Mouse (Mus musculus): ENCODE data around the gene Degs1. TPM values are rescaled to one million over a fixed set of nuclear protein-coding genes. Genes with fewer than 3 reads are reported as not detected.

Degs1 gene
- polyA plus RNA-seq, 2 experiments: 29.4 to 72.8 TPM

DNA sequence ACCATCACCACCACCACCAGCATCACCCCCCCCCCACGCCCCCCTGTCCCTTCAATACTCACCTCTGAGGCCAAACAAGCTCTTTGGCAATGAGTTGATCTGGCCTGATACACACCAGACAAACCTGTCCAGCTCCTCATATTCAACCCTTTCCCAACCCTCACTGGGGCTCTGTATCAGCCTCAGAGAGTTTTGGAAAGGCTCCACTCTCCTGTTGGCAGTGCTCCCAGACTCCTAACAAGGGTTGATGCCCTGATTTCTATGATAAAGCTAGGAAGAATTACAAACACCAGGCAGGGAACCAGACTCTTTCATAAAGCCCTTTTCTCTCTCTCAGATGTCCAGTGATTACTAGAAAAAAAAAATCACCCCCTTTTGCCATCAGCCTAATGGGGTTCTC is 45.2 kb downstream of the Degs1 start:
- H3K4me1 ChIP-seq (replicated peaks; ENCODE audit: control insufficient read depth in 2 of 2, insufficient read depth in 2 of 2, low read length in 1 of 2): no peaks in the 10 kb centered on the region
- no peaks in the 10 kb centered on the region for H3K36me3 ChIP-seq (replicated peaks; ENCODE audit: control insufficient read depth, insufficient read depth, low read depth)
- H3K27me3 ChIP-seq (ENCODE audit: control insufficient read depth, insufficient read depth, low read length): no peaks in the 10 kb centered on the region
- no peak for TF ChIP-seq EP300 (IDR thresholded peaks at IDR 0.05; ENCODE audit: low read depth)
- no peak for TF ChIP-seq CTCF (IDR thresholded peaks at IDR 0.05; ENCODE audit: low read depth)
- H3K4me3 ChIP-seq (ENCODE audit: insufficient read depth in 1 of 2, low read depth in 2 of 2, low read length in 2 of 2): no peak overlapping the region
- ATAC-seq (ENCODE audit: insufficient read depth) (no peak), DNase-seq (ENCODE audit: low read depth in 3 of 3, low spot score in 3 of 3) (no peak)
- no peak overlapping the region for H3K27ac ChIP-seq
- WGBS (ENCODE audit: insufficient replicate concordance): 31% methylated on average over 1 of the region's 1 CpGs
- H3K9ac ChIP-seq (replicated peaks): no peak overlapping the region
- no peaks in the 10 kb centered on the region for H3K9me3 ChIP-seq (ENCODE audit: control insufficient read depth, low read length)
- no peak overlapping the region for H3K4me2 ChIP-seq (ENCODE audit: low read depth)

DNA sequence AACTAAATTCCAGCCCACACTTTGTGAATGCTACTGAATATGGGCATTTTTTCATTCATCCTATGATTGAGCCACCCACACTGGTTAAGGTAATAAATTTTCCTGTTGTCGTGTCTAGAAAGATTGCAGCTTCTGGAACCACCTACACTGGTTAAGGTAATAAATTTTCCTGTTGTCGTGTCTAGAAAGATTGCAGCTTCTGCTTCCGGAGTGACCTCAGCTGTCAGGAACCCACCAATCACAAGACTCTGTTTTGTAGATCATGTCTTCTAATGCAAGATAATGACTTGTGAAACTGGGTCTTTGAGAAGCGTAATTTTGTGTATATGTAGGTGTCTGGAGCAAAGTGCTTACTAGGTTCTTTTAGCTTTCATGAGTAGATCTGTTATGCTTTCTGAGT is 47.4 kb downstream of the Degs1 start:
- H3K27me3 ChIP-seq (ENCODE audit: control insufficient read depth, insufficient read depth, low read length): no peaks in the 10 kb centered on the region
- no peaks in the 10 kb centered on the region for H3K9me3 ChIP-seq (ENCODE audit: control insufficient read depth, low read length)
- H3K36me3 ChIP-seq (replicated peaks; ENCODE audit: control insufficient read depth, insufficient read depth, low read depth): no peaks in the 10 kb centered on the region
- H3K9ac ChIP-seq (replicated peaks): no peak overlapping the region
- WGBS (ENCODE audit: insufficient replicate concordance): 47% methylated on average over 4 of the region's 4 CpGs
- no peaks in the 10 kb centered on the region for H3K4me1 ChIP-seq (replicated peaks; ENCODE audit: control insufficient read depth in 2 of 2, insufficient read depth in 2 of 2, low read length in 1 of 2)
- no peak for TF ChIP-seq CTCF (IDR thresholded peaks at IDR 0.05; ENCODE audit: low read depth)
- TF ChIP-seq EP300 (IDR thresholded peaks at IDR 0.05; ENCODE audit: low read depth): no peak
- DNase-seq (ENCODE audit: low read depth in 3 of 3, low spot score in 3 of 3) (no peak), ATAC-seq (ENCODE audit: insufficient read depth) (no peak)
- H3K4me2 ChIP-seq (ENCODE audit: low read depth): no peak overlapping the region
- no peak overlapping the region for H3K27ac ChIP-seq
- H3K4me3 ChIP-seq (ENCODE audit: insufficient read depth in 1 of 2, low read depth in 2 of 2, low read length in 2 of 2): no peak overlapping the region

DNA sequence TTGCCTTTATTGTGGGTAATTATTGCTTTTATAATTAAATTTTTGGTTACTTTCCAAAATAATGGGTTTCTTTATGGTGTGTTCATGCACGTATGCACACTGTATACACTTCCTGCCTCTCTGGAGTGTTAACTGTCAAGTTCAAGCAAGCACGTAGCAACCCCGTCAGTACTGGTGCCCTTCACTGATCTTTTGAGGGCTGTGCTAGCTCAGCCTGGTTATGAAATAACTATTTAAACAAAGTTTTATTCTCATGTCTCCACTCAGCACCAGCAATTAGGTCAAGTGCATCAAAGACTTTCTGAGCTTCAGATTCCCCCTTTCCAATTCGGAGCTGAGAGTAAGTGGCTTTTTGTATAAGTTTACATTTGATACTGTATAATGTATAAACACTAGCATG is 53.2 kb downstream of the Degs1 start:
- Histone ChIP-seq H3K4me3 (ENCODE audit: insufficient read depth in 1 of 2, low read depth in 2 of 2, low read length in 2 of 2) (no peak overlapping the region), H3K4me1 (replicated peaks; ENCODE audit: control insufficient read depth in 2 of 2, insufficient read depth in 2 of 2, low read length in 1 of 2) (no peaks in the 10 kb centered on the region), H3K27ac (no peak overlapping the region), H3K36me3 (replicated peaks; ENCODE audit: control insufficient read depth, insufficient read depth, low read depth) (no peaks in the 10 kb centered on the region), H3K9me3 (ENCODE audit: control insufficient read depth, low read length) (no peaks in the 10 kb centered on the region), H3K27me3 (ENCODE audit: control insufficient read depth, insufficient read depth, low read length) (no peaks in the 10 kb centered on the region), H3K9ac (replicated peaks) (no peak overlapping the region), H3K4me2 (ENCODE audit: low read depth) (no peak overlapping the region)
- DNase-seq (ENCODE audit: low read depth in 3 of 3, low spot score in 3 of 3) (no peak), ATAC-seq (ENCODE audit: insufficient read depth) (no peak)
- 67% methylated on average over 4 of the region's 4 CpGs for WGBS (ENCODE audit: insufficient replicate concordance)
- no peak for TF ChIP-seq EP300 (IDR thresholded peaks at IDR 0.05; ENCODE audit: low read depth)
- TF ChIP-seq CTCF (IDR thresholded peaks at IDR 0.05; ENCODE audit: low read depth): no peak

DNA sequence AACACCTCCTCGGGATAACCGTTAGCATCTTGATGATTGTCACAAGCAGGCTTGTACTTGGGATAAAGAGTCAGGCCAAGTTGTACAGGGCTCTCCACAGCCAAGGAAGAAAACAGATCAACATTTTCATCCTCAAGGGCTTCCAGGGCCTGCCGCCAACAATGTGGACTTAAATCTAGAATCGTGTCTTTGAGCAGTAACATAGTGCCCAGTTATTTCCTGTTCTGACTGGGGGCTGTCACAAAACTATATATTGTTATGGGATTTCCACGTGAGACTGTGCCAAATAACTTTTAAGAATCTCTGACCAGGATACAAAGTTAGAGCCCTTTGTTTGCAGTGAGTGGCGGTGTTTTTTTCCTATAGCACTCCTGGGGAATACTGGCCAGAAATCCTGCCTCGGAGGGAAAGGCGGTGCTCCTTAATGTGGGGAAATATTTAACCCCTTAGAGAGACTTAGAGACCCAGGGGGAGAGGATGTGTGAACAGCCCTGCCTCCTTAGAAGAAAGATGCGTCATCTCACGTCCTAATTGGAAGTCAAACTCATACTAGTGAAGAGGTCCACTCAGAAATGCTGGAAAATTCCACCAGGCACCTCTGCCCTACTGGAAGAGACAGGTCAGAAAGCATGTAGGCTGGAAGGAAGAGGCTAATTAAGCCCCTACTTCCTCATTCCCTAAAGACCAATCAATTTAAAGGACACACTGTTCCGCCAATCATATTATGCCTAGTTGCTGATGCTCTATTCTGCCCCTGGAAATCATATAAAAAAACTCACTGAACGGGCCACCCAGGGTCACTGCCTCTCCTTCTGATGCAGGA is 55.3 kb downstream of the Degs1 start:
- H3K9me3 ChIP-seq (ENCODE audit: control insufficient read depth, low read length): no peaks in the 10 kb centered on the region
- H3K4me1 ChIP-seq (replicated peaks; ENCODE audit: control insufficient read depth in 2 of 2, insufficient read depth in 2 of 2, low read length in 1 of 2): peaks cover 0 to 3% of the 10 kb centered on the region in 2 experiments; a peak in 1 of 4 replicates
- no peak overlapping the region for H3K4me2 ChIP-seq (ENCODE audit: low read depth)
- no peak overlapping the region for H3K27ac ChIP-seq
- WGBS (ENCODE audit: insufficient replicate concordance): 54% methylated on average over 12 of the region's 12 CpGs
- TF ChIP-seq EP300 (IDR thresholded peaks at IDR 0.05; ENCODE audit: low read depth): no peak
- no peak for TF ChIP-seq CTCF (IDR thresholded peaks at IDR 0.05; ENCODE audit: low read depth)
- H3K4me3 ChIP-seq (ENCODE audit: insufficient read depth in 1 of 2, low read depth in 2 of 2, low read length in 2 of 2): no peak overlapping the region
- DNase-seq (ENCODE audit: low read depth in 3 of 3, low spot score in 3 of 3) (no peak), ATAC-seq (ENCODE audit: insufficient read depth) (no peak)
- H3K36me3 ChIP-seq (replicated peaks; ENCODE audit: control insufficient read depth, insufficient read depth, low read depth): no peaks in the 10 kb centered on the region
- H3K9ac ChIP-seq (replicated peaks): no peak overlapping the region
- H3K27me3 ChIP-seq (ENCODE audit: control insufficient read depth, insufficient read depth, low read length): no peaks in the 10 kb centered on the region

DNA sequence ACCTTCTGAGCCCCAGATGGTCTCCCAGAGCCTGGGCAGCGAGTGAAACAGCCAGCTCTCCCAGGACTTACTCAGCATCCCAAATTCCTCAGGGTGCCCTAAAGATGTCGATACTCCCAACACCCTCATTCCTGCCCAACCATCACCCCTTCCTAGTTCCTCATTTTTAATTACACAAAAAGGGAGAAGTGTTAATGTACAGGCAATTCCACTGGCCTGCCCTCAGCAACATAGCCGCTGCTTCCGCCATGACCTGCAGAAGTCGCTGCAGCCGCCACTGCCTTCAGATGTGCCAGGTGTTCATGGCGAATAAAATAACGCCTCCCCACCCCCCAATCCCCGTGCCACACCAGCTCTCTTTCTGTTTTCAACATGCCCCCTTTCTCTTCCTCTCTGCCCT is 56.3 kb downstream of the Degs1 start:
- Histone ChIP-seq H3K9me3 (ENCODE audit: control insufficient read depth, low read length) (no peaks in the 10 kb centered on the region), H3K4me2 (ENCODE audit: low read depth) (no peak overlapping the region), H3K36me3 (replicated peaks; ENCODE audit: control insufficient read depth, insufficient read depth, low read depth) (no peaks in the 10 kb centered on the region), H3K9ac (replicated peaks) (no peak overlapping the region), H3K27me3 (ENCODE audit: control insufficient read depth, insufficient read depth, low read length) (no peaks in the 10 kb centered on the region), H3K27ac (no peak overlapping the region), H3K4me3 (ENCODE audit: insufficient read depth in 1 of 2, low read depth in 2 of 2, low read length in 2 of 2) (no peak overlapping the region), H3K4me1 (replicated peaks; ENCODE audit: control insufficient read depth in 2 of 2, insufficient read depth in 2 of 2, low read length in 1 of 2) (peaks cover 0 to 3% of the 10 kb centered on the region in 2 experiments; a peak in 1 of 4 replicates)
- 69% methylated on average over 9 of the region's 9 CpGs for WGBS (ENCODE audit: insufficient replicate concordance)
- DNase-seq (ENCODE audit: low read depth in 3 of 3, low spot score in 3 of 3) (no peak), ATAC-seq (ENCODE audit: insufficient read depth) (no peak)
- TF ChIP-seq CTCF (IDR thresholded peaks at IDR 0.05; ENCODE audit: low read depth) (no peak), EP300 (IDR thresholded peaks at IDR 0.05; ENCODE audit: low read depth) (no peak)

Other genes with a start within 250 kb of the Degs1 start
- 28.9 and 43.5 TPM in 2 replicates for gene Srp9, start 158.1 kb downstream of the Degs1 start, polyA plus RNA-seq (2012; rRNA removed)
- gene Srp9, start 158.1 kb downstream of the Degs1 start, polyA plus RNA-seq (2014; fragmentation: Nextera tagmentation; extraction: Ambion mirVana): 88.9 and 89.9 TPM in 2 replicates
- gene Vmn1r1, start 118.3 kb downstream of the Degs1 start, polyA plus RNA-seq (2012; rRNA removed): not detected in 2 replicates
- not detected in 2 replicates for gene Vmn1r1, start 118.3 kb downstream of the Degs1 start, polyA plus RNA-seq (2014; fragmentation: Nextera tagmentation; extraction: Ambion mirVana)
- gene Fbxo28, start 58.8 kb upstream of the Degs1 start, polyA plus RNA-seq (2012; rRNA removed): 2.3 and 3.8 TPM in 2 replicates
- 5.7 and 7.1 TPM in 2 replicates for gene Fbxo28, start 58.8 kb upstream of the Degs1 start, polyA plus RNA-seq (2014; fragmentation: Nextera tagmentation; extraction: Ambion mirVana)
- 2.3 and 2.5 TPM in 2 replicates for gene Trp53bp2, start 126.4 kb upstream of the Degs1 start, polyA plus RNA-seq (2012; rRNA removed)
- gene Trp53bp2, start 126.4 kb upstream of the Degs1 start, polyA plus RNA-seq (2014; fragmentation: Nextera tagmentation; extraction: Ambion mirVana): 2.7 and 3.1 TPM in 2 replicates
- gene Capn2, start 234.8 kb upstream of the Degs1 start, polyA plus RNA-seq (2012; rRNA removed): 6.5 and 9.8 TPM in 2 replicates
- gene Capn2, start 234.8 kb upstream of the Degs1 start, polyA plus RNA-seq (2014; fragmentation: Nextera tagmentation; extraction: Ambion mirVana): 13.6 and 16.4 TPM in 2 replicates